Mouse (Mus musculus) lung, postnatal 0 days (tissue): Measurements from ENCODE around the gene Ndufaf8. TPM values are rescaled to one million over a fixed set of nuclear protein-coding genes. Genes with fewer than 3 reads are reported as not detected.

Experiments
- ATAC-seq: fragments of 200-750 bp; cut with Nextera tagmentation; 2 replicates; pipeline ENCODE4 v1.8.0; 2017; ENCODE audit warnings: moderate library complexity
- DNase-seq: peaks from one replicate; pipeline ENCODE4 v3.0.0-alpha.2; 2016; ENCODE audit warnings: low spot score
- H3K27ac ChIP-seq: fragments of 300-500 bp; sonication (generic); 2 replicates; pipeline ENCODE4 v1.5.1; 2014; ENCODE audit warnings: antibody characterized with exemption, mild to moderate bottlenecking, low read length, mixed read lengths
- H3K27me3 ChIP-seq: fragments of 300-500 bp; sonication (generic); replicated peaks from 2 replicates; pipeline ENCODE4 v1.6.1; 2014; ENCODE audit warnings: low read length, mixed read lengths; ENCODE audit not compliant: insufficient read depth
- H3K36me3 ChIP-seq: fragments of 300-500 bp; sonication (generic); 2 replicates; pipeline ENCODE4 v1.6.1; 2014; ENCODE audit warnings: low read length, mixed read lengths; ENCODE audit not compliant: insufficient read depth
- H3K4me1 ChIP-seq: fragments of 300-500 bp; sonication (generic); 2 replicates; pipeline ENCODE4 v1.6.1; 2014; ENCODE audit warnings: antibody characterized with exemption, low read depth, low read length, mixed read lengths; ENCODE audit not compliant: insufficient read depth
- H3K4me2 ChIP-seq: fragments of 300-500 bp; sonication (generic); replicated peaks from 2 replicates; pipeline ENCODE4 v1.6.1; 2014; ENCODE audit warnings: low read depth, mild to moderate bottlenecking, low read length, moderate library complexity, mixed read lengths
- H3K4me3 ChIP-seq: fragments of 300-500 bp; sonication (generic); 2 replicates; pipeline ENCODE4 v1.5.1; 2014; ENCODE audit warnings: low read depth, low read length
- H3K9ac ChIP-seq: fragments of 300-500 bp; sonication (generic); replicated peaks from 2 replicates; pipeline ENCODE4 v1.6.1; 2014; ENCODE audit warnings: low read depth, mild to moderate bottlenecking
- H3K9me3 ChIP-seq: fragments of 300-500 bp; sonication (generic); 2 replicates; pipeline ENCODE4 v1.6.1; 2016; ENCODE audit warnings: low read length, mixed read lengths
- CTCF ChIP-seq: IDR thresholded peaks from 2 replicates; pipeline ENCODE4 v1.5.1; 2016; ENCODE audit warnings: antibody characterized with exemption, mild to moderate bottlenecking
- EP300 ChIP-seq: IDR thresholded peaks from 2 replicates; pipeline ENCODE4 v1.6.1; 2016; ENCODE audit warnings: antibody characterized with exemption, mild to moderate bottlenecking, control low read depth
- WGBS: fragments of 180-500 bp; shearing (Covaris S2); extraction: QIAGEN DNeasy Blood & Tissue Kit; methylation state at CpG from one replicate; pipeline ENCODE4 v1.1.7; 2014; 5-methylcytosine and 5-hydroxymethylcytosine counted together
- microRNA-seq: library from miRNA; unstranded; fragments of <30 nt; microRNA quantifications from one replicate; pipeline ENCODE4, GENCODE M21; 2016
- polyA plus RNA-seq: library from polyadenylated mRNA; unstranded; fragments of >200 nt; fragmentation: Nextera tagmentation; extraction: Ambion mirVana; gene quantifications from 2 replicates; pipeline ENCODE4 v1.2.1, GENCODE M21; 2015

Gene Ndufaf8
- polyA plus RNA-seq, 1 experiment from 2014 or later, result 76.9 TPM

- TF ChIP-seq CTCF (no peak), EP300 (no peak)
- no peaks in the 10 kb centered on the region for H3K27me3 ChIP-seq
- DNase-seq (no peak), ATAC-seq (no peak)
- no peak overlapping the region for H3K9ac ChIP-seq
- H3K4me2 ChIP-seq, result no peak overlapping the region
- no peak overlapping the region for H3K4me3 ChIP-seq
- no peaks in the 10 kb centered on the region for H3K36me3 ChIP-seq
- WGBS, result 55% methylated on average over 13 of the region's 13 CpGs
- peak overlapping the region; percentile 66; the same call in 1 of the 2 replicates for H3K27ac ChIP-seq
- H3K4me1 ChIP-seq, result 0 out of 2 replicates have a peak, but pooled peaks cover 5% of the 10 kb centered on the region
- H3K9me3 ChIP-seq, result no peaks in the 10 kb centered on the region
Observed at GRCm38 (mm10) chr11:120143708-120144497, 45.2 kb downstream of the Ndufaf8 start.

GRCm38 (mm10) chr11:120148201-120148855 lies 49.6 kb downstream of the Ndufaf8 start:
- Histone ChIP-seq H3K36me3 (no peaks in the 10 kb centered on the region), H3K4me3 (no peak overlapping the region), H3K27ac (no peak overlapping the region), H3K4me2 (no peak overlapping the region), H3K27me3 (no peaks in the 10 kb centered on the region), H3K4me1 (peaks cover 11% of the 10 kb centered on the region; the same call in 1 of the 2 replicates), H3K9ac (no peak overlapping the region), H3K9me3 (no peaks in the 10 kb centered on the region)
- no peak for ATAC-seq
- TF ChIP-seq CTCF (no peak), EP300 (no peak)
- DNase-seq, result no peak
- WGBS, result 80% methylated on average over 8 of the region's 8 CpGs

GRCm38 (mm10) chr11:120149510-120150200 lies 50.9 kb downstream of the Ndufaf8 start:
- Histone ChIP-seq H3K27me3 (no peaks in the 10 kb centered on the region), H3K4me1 (peaks cover 5% of the 10 kb centered on the region; the same call in 1 of the 2 replicates), H3K9me3 (no peaks in the 10 kb centered on the region), H3K27ac (no peak overlapping the region), H3K4me2 (peak overlapping the region; percentile 95), H3K36me3 (no peaks in the 10 kb centered on the region), H3K9ac (no peak overlapping the region), H3K4me3 (peak overlapping the region; percentile 86)
- ATAC-seq (no peak), DNase-seq (no peak)
- 36% methylated on average over 6 of the region's 6 CpGs for WGBS
- TF ChIP-seq EP300, result no peak
- no peak for TF ChIP-seq CTCF

Small RNA genes within 50 kb of the gene (microRNA-seq; reads per million reads assigned to microRNA genes)
- gene Gm25948, result not detected

Other genes starting within 250 kb of the Ndufaf8 start
- gene Chmp6, start 185.5 kb upstream of the Ndufaf8 start, polyA plus RNA-seq, result 83.6 and 89.9 TPM in 2 replicates
- gene Baiap2, start 156.2 kb upstream of the Ndufaf8 start, polyA plus RNA-seq, result 42.9 and 52.6 TPM in 2 replicates
- gene Aatk, start 51.8 kb upstream of the Ndufaf8 start, polyA plus RNA-seq, result 1.4 and 1.7 TPM in 2 replicates
- gene Cep131, start 12.1 kb upstream of the Ndufaf8 start, polyA plus RNA-seq, result 7.6 and 9.6 TPM in 2 replicates
- gene Tepsin, start 197 bp upstream of the Ndufaf8 start, polyA plus RNA-seq, result 8.2 TPM in 2 replicates
- 66.6 and 69.4 TPM in 2 replicates for gene Slc38a10, start 52.4 kb downstream of the Ndufaf8 start, polyA plus RNA-seq
- 5.9 and 6.6 TPM in 2 replicates for gene Bahcc1, start 134.0 kb downstream of the Ndufaf8 start, polyA plus RNA-seq
- 1,989 and 2,317 TPM in 2 replicates for gene Actg1, start 249.6 kb downstream of the Ndufaf8 start, polyA plus RNA-seq